Mouse (Mus musculus): Measurements from ENCODE around the gene Btbd2. TPM values are rescaled to one million over a fixed set of nuclear protein-coding genes. Genes with fewer than 3 reads are reported as not detected.

Btbd2 gene
- polyA plus RNA-seq, 1 experiment from 2014 or later: 83.2 TPM

GRCm38 (mm10) chr10:80674161-80674711 is 17.4 kb upstream of the Btbd2 start:
- peaks cover 69% of the 10 kb centered on the region for H3K4me1 ChIP-seq
- no peaks in the 10 kb centered on the region for H3K27me3 ChIP-seq
- no peak for ATAC-seq (replicated peaks; ENCODE audit: low FRiP score)
- no peaks in the 10 kb centered on the region for H3K9me3 ChIP-seq (replicated peaks)
- peak overlapping the region; percentile 24; the same call in 1 of the 2 replicates for H3K27ac ChIP-seq
- peaks cover 43% of the 10 kb centered on the region for H3K36me3 ChIP-seq
- H3K4me3 ChIP-seq (replicated peaks): peak overlapping the region; percentile 91
- H3K4me2 ChIP-seq: peak overlapping the region; percentile 81
- 52% methylated on average over 5 of the region's 5 CpGs for WGBS
- H3K9ac ChIP-seq: peak overlapping the region; percentile 99

GRCm38 (mm10) chr10:80673690-80674089 is 16.8 kb upstream of the Btbd2 start:
- ATAC-seq (replicated peaks; ENCODE audit: low FRiP score): no peak
- Histone ChIP-seq H3K4me1 (peaks cover 64% of the 10 kb centered on the region), H3K4me3 (replicated peaks) (peak overlapping the region; percentile 91), H3K36me3 (peaks cover 48% of the 10 kb centered on the region), H3K9ac (peak overlapping the region; percentile 99), H3K27ac (0 out of 2 replicates have a peak overlapping the region, but pooled peaks have one; percentile 24), H3K9me3 (replicated peaks) (no peaks in the 10 kb centered on the region), H3K4me2 (peak overlapping the region; percentile 81), H3K27me3 (no peaks in the 10 kb centered on the region)
- 90% methylated on average over 3 of the region's 3 CpGs for WGBS

GRCm38 (mm10) chr10:80671936-80672690 is 15.2 kb upstream of the Btbd2 start:
- H3K36me3 ChIP-seq: peaks cover 64% of the 10 kb centered on the region
- no peaks in the 10 kb centered on the region for H3K9me3 ChIP-seq (replicated peaks)

GRCm38 (mm10) chr10:80671251-80671650 is 14.4 kb upstream of the Btbd2 start:
- Histone ChIP-seq H3K9ac (no peak overlapping the region), H3K36me3 (peaks cover 73% of the 10 kb centered on the region), H3K4me3 (replicated peaks) (no peak overlapping the region), H3K27ac (no peak overlapping the region), H3K4me1 (peaks cover 51% of the 10 kb centered on the region), H3K4me2 (no peak overlapping the region), H3K27me3 (no peaks in the 10 kb centered on the region), H3K9me3 (replicated peaks) (no peaks in the 10 kb centered on the region)
- WGBS: 94% methylated on average over 4 of the region's 4 CpGs
- no peak for ATAC-seq (replicated peaks; ENCODE audit: low FRiP score)

More at GRCm38 (mm10) chr10:80671936-80672690, 15.2 kb upstream of the Btbd2 start:
- Histone ChIP-seq H3K4me1 (peaks cover 48% of the 10 kb centered on the region), H3K4me3 (replicated peaks) (no peak overlapping the region), H3K4me2 (no peak overlapping the region), H3K27ac (no peak overlapping the region), H3K9ac (no peak overlapping the region), H3K27me3 (no peaks in the 10 kb centered on the region)
- 82% methylated on average over 11 of the region's 11 CpGs for WGBS
- no peak for ATAC-seq (replicated peaks; ENCODE audit: low FRiP score)

GRCm38 (mm10) chr10:80670531-80670930 is 13.7 kb upstream of the Btbd2 start:
- Histone ChIP-seq H3K36me3 (peaks cover 78% of the 10 kb centered on the region), H3K4me3 (replicated peaks) (no peak overlapping the region), H3K27ac (no peak overlapping the region), H3K4me1 (peaks cover 59% of the 10 kb centered on the region), H3K9ac (no peak overlapping the region), H3K27me3 (no peaks in the 10 kb centered on the region), H3K4me2 (no peak overlapping the region), H3K9me3 (replicated peaks) (no peaks in the 10 kb centered on the region)
- ATAC-seq (replicated peaks; ENCODE audit: low FRiP score): no peak
- WGBS: 94% methylated on average over 2 of the region's 2 CpGs

GRCm38 (mm10) chr10:80669737-80670485 is 13.0 kb upstream of the Btbd2 start:
- Histone ChIP-seq H3K9ac (no peak overlapping the region), H3K9me3 (replicated peaks) (no peaks in the 10 kb centered on the region), H3K4me2 (no peak overlapping the region), H3K36me3 (peaks cover 78% of the 10 kb centered on the region), H3K4me3 (replicated peaks) (no peak overlapping the region), H3K27ac (no peak overlapping the region), H3K27me3 (no peaks in the 10 kb centered on the region), H3K4me1 (peaks cover 62% of the 10 kb centered on the region)
- WGBS: 96% methylated on average over 7 of the region's 7 CpGs
- no peak for ATAC-seq (replicated peaks; ENCODE audit: low FRiP score)

- H3K27ac ChIP-seq: no peak overlapping the region
- no peak overlapping the region for H3K9ac ChIP-seq
- peaks cover 62% of the 10 kb centered on the region for H3K4me1 ChIP-seq
- H3K9me3 ChIP-seq (replicated peaks): no peaks in the 10 kb centered on the region
- peaks cover 78% of the 10 kb centered on the region for H3K36me3 ChIP-seq
- no peak for ATAC-seq (replicated peaks; ENCODE audit: low FRiP score)
- no peak overlapping the region for H3K4me3 ChIP-seq (replicated peaks)
- no peaks in the 10 kb centered on the region for H3K27me3 ChIP-seq
- WGBS: 88% methylated on average over 12 of the region's 12 CpGs
- no peak overlapping the region for H3K4me2 ChIP-seq
Measured at GRCm38 (mm10) chr10:80669018-80669417, 12.1 kb upstream of the Btbd2 start.

GRCm38 (mm10) chr10:80668614-80669013 is 11.7 kb upstream of the Btbd2 start:
- peaks cover 78% of the 10 kb centered on the region for H3K36me3 ChIP-seq
- no peak overlapping the region for H3K4me3 ChIP-seq (replicated peaks)
- ATAC-seq (replicated peaks; ENCODE audit: low FRiP score): no peak
- H3K9ac ChIP-seq: no peak overlapping the region
- no peak overlapping the region for H3K27ac ChIP-seq
- no peaks in the 10 kb centered on the region for H3K27me3 ChIP-seq
- WGBS: 78% methylated on average over 11 of the region's 11 CpGs
- H3K9me3 ChIP-seq (replicated peaks): no peaks in the 10 kb centered on the region
- H3K4me1 ChIP-seq: peaks cover 62% of the 10 kb centered on the region
- no peak overlapping the region for H3K4me2 ChIP-seq

GRCm38 (mm10) chr10:80666837-80667412 is 10.1 kb upstream of the Btbd2 start:
- no peaks in the 10 kb centered on the region for H3K27me3 ChIP-seq
- no peak overlapping the region for H3K9ac ChIP-seq
- H3K9me3 ChIP-seq (replicated peaks): no peaks in the 10 kb centered on the region
- H3K27ac ChIP-seq: no peak overlapping the region
- H3K4me3 ChIP-seq (replicated peaks): no peak overlapping the region
- no peak overlapping the region for H3K4me2 ChIP-seq
- 78% methylated on average over 19 of the region's 19 CpGs for WGBS
- ATAC-seq (replicated peaks; ENCODE audit: low FRiP score): no peak
- H3K36me3 ChIP-seq: peaks cover 63% of the 10 kb centered on the region
- peaks cover 54% of the 10 kb centered on the region for H3K4me1 ChIP-seq

- Histone ChIP-seq H3K4me3 (replicated peaks) (no peak overlapping the region), H3K27ac (peak overlapping the region; percentile 92), H3K9me3 (replicated peaks) (no peaks in the 10 kb centered on the region), H3K36me3 (peaks cover 55% of the 10 kb centered on the region), H3K4me1 (peaks cover 57% of the 10 kb centered on the region), H3K27me3 (no peaks in the 10 kb centered on the region), H3K9ac (0 out of 2 replicates have a peak overlapping the region, but pooled peaks have one; percentile 14), H3K4me2 (no peak overlapping the region)
- no peak for ATAC-seq (replicated peaks; ENCODE audit: low FRiP score)
- WGBS: 67% methylated on average over 10 of the region's 10 CpGs
Measured at GRCm38 (mm10) chr10:80665981-80666733, 9.3 kb upstream of the Btbd2 start.

GRCm38 (mm10) chr10:80665459-80665858 is 8.6 kb upstream of the Btbd2 start:
- Histone ChIP-seq H3K4me3 (replicated peaks) (no peak overlapping the region), H3K27ac (peak overlapping the region; percentile 92), H3K27me3 (no peaks in the 10 kb centered on the region), H3K9ac (0 out of 2 replicates have a peak overlapping the region, but pooled peaks have one; percentile 14), H3K4me2 (peak overlapping the region; percentile 50), H3K9me3 (replicated peaks) (no peaks in the 10 kb centered on the region), H3K36me3 (peaks cover 48% of the 10 kb centered on the region), H3K4me1 (peaks cover 59% of the 10 kb centered on the region)
- no peak for ATAC-seq (replicated peaks; ENCODE audit: low FRiP score)
- WGBS: 51% methylated on average over 4 of the region's 4 CpGs
